Mouse (Mus musculus) liver, embryonic 15.5 days (tissue): ENCODE data around the gene C130050O18Rik. TPM values are rescaled to one million over a fixed set of nuclear protein-coding genes. Genes with fewer than 3 reads are reported as not detected.
A peak's percentile ranks its signal among the peaks of the same experiment; 100 is the strongest.

ENCODE experiments used
- ATAC-seq: fragments of 200-750 bp; cut with Nextera tagmentation; 2 replicates; pipeline ENCODE4 v1.8.0; 2017; ENCODE audit warnings: moderate number of reproducible peaks, mild to moderate bottlenecking, moderate library complexity; ENCODE audit not compliant: insufficient read depth
- H3K27ac ChIP-seq: fragments of 300-500 bp; sonication (generic); replicated peaks from 2 replicates; pipeline ENCODE4 v1.5.1; 2015; ENCODE audit warnings: mild to moderate bottlenecking, inconsistent platforms
- H3K27me3 ChIP-seq: fragments of 300-500 bp; sonication (generic); 2 replicates; pipeline ENCODE4 v1.6.1; 2015; ENCODE audit warnings: mild to moderate bottlenecking, inconsistent platforms
- H3K36me3 ChIP-seq: fragments of 300-500 bp; sonication (generic); replicated peaks from 2 replicates; pipeline ENCODE4 v1.6.1; 2015; ENCODE audit warnings: moderate library complexity, mild to moderate bottlenecking, inconsistent platforms
- H3K4me1 ChIP-seq: fragments of 300-500 bp; sonication (generic); replicated peaks from 2 replicates; pipeline ENCODE4 v1.6.1; 2015; ENCODE audit warnings: inconsistent platforms
- H3K4me2 ChIP-seq: fragments of 300-500 bp; sonication (generic); 2 replicates; pipeline ENCODE4 v1.6.1; 2015; ENCODE audit warnings: moderate library complexity, mild to moderate bottlenecking, inconsistent platforms
- H3K4me3 ChIP-seq: fragments of 300-500 bp; sonication (generic); replicated peaks from 2 replicates; pipeline ENCODE4 v1.5.1; 2015; ENCODE audit warnings: mild to moderate bottlenecking, inconsistent platforms
- H3K9ac ChIP-seq: fragments of 300-500 bp; sonication (generic); 2 replicates; pipeline ENCODE4 v1.6.1; 2015; ENCODE audit warnings: moderate library complexity, mild to moderate bottlenecking, inconsistent platforms
- H3K9me3 ChIP-seq: fragments of 300-500 bp; sonication (generic); replicated peaks from 2 replicates; pipeline ENCODE4 v1.6.1; 2016; ENCODE audit warnings: inconsistent platforms
- WGBS: fragments of 180-500 bp; shearing (Covaris S2); methylation state at CpG from one replicate; pipeline ENCODE4 v1.1.7; 2015; ENCODE audit warnings: mixed read lengths; ENCODE audit not compliant: insufficient replicate concordance; 5-methylcytosine and 5-hydroxymethylcytosine counted together
- polyA plus RNA-seq: library from polyadenylated mRNA; unstranded; fragments of >200 nt; fragmentation: Nextera tagmentation; extraction: Ambion mirVana; gene quantifications from 2 replicates; pipeline ENCODE4 v1.2.1, GENCODE M21; 2015

Gene C130050O18Rik
- polyA plus RNA-seq = 1.9 and 2.4 TPM in 2 replicates

DNA sequence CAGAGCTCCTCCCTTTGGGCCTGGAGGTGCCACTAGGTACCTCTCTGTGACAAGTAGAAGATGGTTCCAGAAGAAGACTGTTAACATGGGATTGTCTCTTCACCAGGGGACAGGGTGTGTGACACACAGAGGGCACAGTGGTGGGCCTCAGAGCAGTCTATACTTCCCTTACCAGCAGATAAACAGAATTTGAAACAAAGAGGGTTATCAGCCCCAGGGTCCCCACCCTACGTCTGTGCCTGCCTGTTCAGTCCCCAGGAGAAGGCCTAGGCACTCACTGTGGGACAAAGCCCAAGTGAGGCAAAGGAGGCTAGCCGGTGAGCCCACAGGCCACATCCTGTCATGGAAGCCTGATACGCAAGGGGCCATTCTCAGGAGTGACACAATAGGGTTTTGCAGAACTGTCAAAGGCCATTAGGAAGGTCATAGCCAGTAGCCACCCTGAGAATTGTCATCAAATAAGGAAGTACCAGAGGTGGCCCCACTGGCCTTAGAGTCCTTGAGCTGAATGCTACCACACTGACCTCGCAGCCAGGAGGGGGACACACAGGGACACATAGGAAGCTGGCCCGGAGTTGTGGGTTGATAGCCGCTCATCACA is at the start of gene C130050O18Rik:
C130050O18Rik (plus strand) TSS at position 480 of the 601 bp plus-strand sequence.
- Histone ChIP-seq H3K36me3 (no peaks in the 10 kb centered on the region), H3K4me1 (peaks cover 41% of the 10 kb centered on the region), H3K4me2 (peak within 1 kb of the TSS; percentile 39), H3K9me3 (no peaks in the 10 kb centered on the region), H3K9ac (no peak within 1 kb of the TSS; the same call in 1 of the 2 replicates), H3K27ac (peak within 1 kb of the TSS; percentile 74), H3K4me3 (peak within 1 kb of the TSS; percentile 22), H3K27me3 (no peaks in the 10 kb centered on the region)
- WGBS = 16% methylated on average over 6 of the region's 6 CpGs
- ATAC-seq = peak; percentile 68

DNA sequence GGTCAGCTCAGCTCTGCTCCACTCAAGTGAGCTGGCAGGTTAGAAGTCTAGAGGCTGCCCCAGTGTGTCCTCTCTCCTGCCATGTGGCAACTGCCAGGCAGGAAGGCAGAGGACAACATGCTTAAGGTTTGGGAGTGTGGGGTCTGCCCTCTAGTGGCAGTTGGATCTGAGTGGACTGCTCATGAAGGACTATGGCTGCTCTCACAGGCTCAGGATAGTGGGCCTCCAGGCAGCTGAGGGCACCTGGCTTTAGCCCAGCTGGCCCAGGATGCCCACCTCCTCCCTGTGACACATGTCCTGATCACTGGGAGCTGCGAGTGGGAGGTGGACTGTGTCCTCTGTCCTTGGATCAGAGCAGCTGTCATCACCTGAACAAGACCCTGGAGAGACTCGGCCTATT is 46.4 kb upstream of the C130050O18Rik start:
- Histone ChIP-seq H3K9ac (no peak overlapping the region), H3K4me2 (no peak overlapping the region), H3K4me1 (peaks cover 7% of the 10 kb centered on the region), H3K27me3 (no peaks in the 10 kb centered on the region), H3K9me3 (no peaks in the 10 kb centered on the region), H3K27ac (no peak overlapping the region), H3K36me3 (no peaks in the 10 kb centered on the region), H3K4me3 (no peak overlapping the region)
- WGBS = 71% methylated on average over 2 of the region's 2 CpGs
- ATAC-seq = 0 out of 2 replicates have a peak, but pooled peaks have one; percentile 11

DNA sequence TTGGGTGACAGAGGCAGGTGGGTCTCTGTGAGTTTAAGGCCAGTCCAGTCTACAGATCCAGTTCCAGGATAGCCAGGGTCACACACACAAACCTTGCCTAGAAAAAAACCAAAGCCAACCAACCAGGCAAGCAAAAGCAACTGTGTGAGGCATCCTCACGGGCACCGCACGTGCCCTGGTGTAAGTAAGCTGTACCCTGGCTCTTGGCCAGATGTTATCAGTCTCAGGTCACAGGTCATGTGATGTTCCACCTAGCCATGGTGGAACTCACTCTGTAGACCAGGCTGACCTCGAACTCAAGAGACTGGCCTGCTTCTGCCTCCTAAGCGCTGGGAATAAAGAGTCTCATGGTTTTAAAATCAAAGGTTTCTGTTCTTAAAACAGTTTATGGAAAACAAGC is 45.8 kb upstream of the C130050O18Rik start:
- Histone ChIP-seq H3K9ac (no peak overlapping the region), H3K27ac (no peak overlapping the region), H3K4me2 (no peak overlapping the region), H3K36me3 (no peaks in the 10 kb centered on the region), H3K4me3 (no peak overlapping the region), H3K4me1 (peaks cover 7% of the 10 kb centered on the region), H3K27me3 (no peaks in the 10 kb centered on the region), H3K9me3 (no peaks in the 10 kb centered on the region)
- 77% methylated on average over 5 of the region's 5 CpGs for WGBS
- no peak for ATAC-seq

DNA sequence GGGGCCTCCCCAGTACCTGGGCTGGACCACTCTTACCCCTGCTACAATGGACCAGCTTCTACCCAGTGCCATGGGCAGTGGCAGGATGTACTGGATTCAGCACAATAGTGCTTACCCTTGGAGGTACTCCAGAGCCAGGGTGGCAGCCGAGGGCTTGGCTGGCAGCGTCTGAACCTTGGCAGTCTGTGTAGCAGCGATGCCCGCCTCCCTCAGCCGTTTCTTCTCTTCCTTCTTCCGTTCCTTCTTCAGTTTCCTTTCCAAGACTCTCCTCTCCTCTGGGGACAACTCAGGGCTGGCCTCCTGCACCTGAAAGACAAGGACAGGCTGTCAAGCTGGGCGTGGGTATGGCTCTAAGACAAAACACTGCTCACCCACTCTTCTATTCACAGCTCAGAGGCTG is 41.2 kb upstream of the C130050O18Rik start:
- Histone ChIP-seq H3K9me3 (no peaks in the 10 kb centered on the region), H3K9ac (no peak overlapping the region), H3K27me3 (no peaks in the 10 kb centered on the region), H3K27ac (no peak overlapping the region), H3K4me2 (0 out of 2 replicates have a peak overlapping the region, but pooled peaks have one; percentile 43), H3K4me3 (no peak overlapping the region), H3K4me1 (peaks cover 51% of the 10 kb centered on the region), H3K36me3 (no peaks in the 10 kb centered on the region)
- no peak for ATAC-seq
- WGBS = 55% methylated on average over 7 of the region's 7 CpGs

DNA sequence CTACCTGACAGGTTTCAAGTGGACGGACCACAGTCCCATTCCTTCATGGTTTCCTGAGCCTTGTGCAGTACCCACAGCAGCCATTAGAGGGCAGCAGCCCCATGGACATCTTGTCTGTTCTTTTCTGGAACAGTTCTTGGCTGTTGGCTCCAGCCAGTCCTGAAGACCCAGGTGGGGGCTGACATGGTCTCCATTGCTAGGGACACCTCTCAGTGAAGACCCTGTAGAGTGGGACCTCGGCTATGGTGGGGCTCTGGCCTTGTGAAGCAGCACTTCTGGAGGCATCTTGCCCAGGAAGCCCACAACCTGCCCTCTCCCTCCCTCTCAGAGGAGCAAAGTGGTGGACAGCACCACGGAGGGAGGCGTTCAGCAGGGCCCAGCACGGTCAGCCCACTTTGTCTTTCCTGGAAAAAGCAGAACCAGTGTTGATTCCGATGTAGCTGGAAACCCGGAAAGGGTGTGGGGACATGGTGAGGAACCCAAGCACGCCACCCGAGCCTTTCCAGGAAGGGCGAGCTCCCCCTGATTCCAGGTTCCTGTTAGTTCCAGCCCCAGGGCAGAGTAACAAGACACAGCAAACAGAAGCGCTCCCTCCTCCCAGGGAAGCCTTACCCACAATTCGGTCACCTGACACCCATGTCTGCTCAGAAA is 40.7 kb upstream of the C130050O18Rik start:
- no peak overlapping the region for H3K4me3 ChIP-seq
- no peaks in the 10 kb centered on the region for H3K36me3 ChIP-seq
- peak overlapping the region; percentile 43 for H3K4me2 ChIP-seq
- H3K27me3 ChIP-seq = no peaks in the 10 kb centered on the region
- peaks cover 55% of the 10 kb centered on the region for H3K4me1 ChIP-seq
- ATAC-seq = peak; percentile 49
- no peaks in the 10 kb centered on the region for H3K9me3 ChIP-seq
- 0 out of 2 replicates have a peak overlapping the region, but pooled peaks have one; percentile 7 for H3K9ac ChIP-seq
- WGBS = 20% methylated on average over 12 of the region's 12 CpGs
- H3K27ac ChIP-seq = peak overlapping the region; percentile 82

DNA sequence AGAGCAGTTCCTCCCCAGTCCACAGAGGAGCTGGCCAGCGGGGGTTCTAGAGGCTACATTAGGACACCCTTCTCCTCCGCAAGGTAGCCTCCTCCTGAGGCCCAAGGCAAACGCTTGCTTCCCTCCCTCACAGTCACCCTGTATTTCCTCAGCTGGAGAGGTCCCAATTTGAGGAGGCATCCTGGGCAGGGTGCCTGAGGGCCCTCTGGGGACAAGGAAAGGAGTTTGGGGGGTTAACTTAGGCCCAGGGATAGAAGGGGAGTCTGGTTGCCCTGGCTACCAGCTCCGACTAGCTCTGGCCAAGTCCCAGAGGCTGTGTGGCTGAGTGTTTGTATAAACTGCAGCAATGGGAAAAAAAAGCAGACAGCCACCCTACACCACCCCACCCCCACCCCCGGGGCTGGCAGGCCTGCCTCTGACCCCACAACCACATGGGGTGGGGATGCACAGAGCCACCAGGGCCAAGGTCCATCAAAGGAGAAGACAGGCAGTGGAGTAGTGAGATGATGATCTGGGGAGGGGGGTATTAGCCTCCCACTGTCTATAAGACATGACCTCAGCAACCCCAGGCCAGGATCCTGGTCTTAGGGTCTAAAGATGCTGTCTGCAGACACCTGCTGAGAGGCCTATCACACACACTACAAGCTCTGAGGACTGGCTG is 40.0 kb upstream of the C130050O18Rik start:
- peak overlapping the region; percentile 43 for H3K4me2 ChIP-seq
- H3K4me3 ChIP-seq = no peak overlapping the region
- peak overlapping the region; percentile 82 for H3K27ac ChIP-seq

DNA sequence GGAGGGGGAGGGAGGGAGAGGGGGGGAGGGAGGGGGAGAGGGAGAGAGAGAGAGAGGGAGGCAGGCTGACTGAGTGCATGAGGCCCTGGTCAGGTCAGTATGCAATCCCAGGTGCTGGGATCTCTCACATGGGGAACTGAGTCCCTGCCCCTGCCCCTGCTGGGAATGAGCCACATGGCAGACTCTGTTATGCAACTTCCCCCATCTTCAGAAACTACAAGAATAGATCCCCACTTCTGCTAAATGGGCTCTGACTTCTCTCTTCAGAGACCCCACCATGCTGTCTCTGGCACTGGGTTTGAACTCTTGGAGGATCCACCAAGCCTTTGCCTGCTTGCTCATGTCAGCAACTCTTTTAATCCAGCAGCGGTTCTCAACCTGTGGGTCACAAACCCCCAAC is 39.3 kb upstream of the C130050O18Rik start:
- H3K4me2 ChIP-seq = peak overlapping the region; percentile 10; the same call in 1 of the 2 replicates
- peaks cover 70% of the 10 kb centered on the region for H3K4me1 ChIP-seq
- H3K27me3 ChIP-seq = no peaks in the 10 kb centered on the region
- 52% methylated on average over 1 of the region's 1 CpGs for WGBS
- H3K36me3 ChIP-seq = no peaks in the 10 kb centered on the region
- no peak for ATAC-seq
- no peak overlapping the region for H3K4me3 ChIP-seq
- H3K9me3 ChIP-seq = no peaks in the 10 kb centered on the region
- H3K27ac ChIP-seq = peak overlapping the region; percentile 92; the same call in 1 of the 2 replicates
- H3K9ac ChIP-seq = no peak overlapping the region

More for the DNA sequence above, 40.0 kb upstream of the C130050O18Rik start:
- H3K9me3 ChIP-seq = no peaks in the 10 kb centered on the region
- no peaks in the 10 kb centered on the region for H3K36me3 ChIP-seq
- no peaks in the 10 kb centered on the region for H3K27me3 ChIP-seq
- peak; percentile 17; the same call in 1 of the 2 replicates for ATAC-seq
- H3K4me1 ChIP-seq = peaks cover 62% of the 10 kb centered on the region
- 38% methylated on average over 5 of the region's 5 CpGs for WGBS
- 0 out of 2 replicates have a peak overlapping the region, but pooled peaks have one; percentile 7 for H3K9ac ChIP-seq

DNA sequence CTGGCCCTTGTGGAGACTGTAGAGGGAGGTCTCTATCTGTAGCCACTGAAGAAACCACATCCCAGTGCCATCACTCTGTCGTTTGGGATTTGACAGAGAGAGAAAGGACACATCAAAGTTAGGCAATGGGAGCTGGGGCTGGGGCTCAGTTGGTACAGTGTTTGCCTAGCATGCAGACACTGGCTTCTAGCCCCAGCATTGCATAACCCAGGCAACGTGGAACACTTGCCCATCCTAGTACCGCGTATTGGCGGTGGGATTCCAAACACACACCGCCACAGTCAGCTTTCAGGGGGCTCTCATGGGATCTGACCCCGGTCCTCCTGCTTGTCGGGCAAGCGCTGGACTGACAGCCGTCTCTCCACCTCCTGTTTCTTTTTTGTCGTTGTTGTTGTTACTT is 38.6 kb upstream of the C130050O18Rik start:
- Histone ChIP-seq H3K4me2 (no peak overlapping the region), H3K9ac (no peak overlapping the region), H3K27ac (peak overlapping the region; percentile 92; the same call in 1 of the 2 replicates), H3K4me1 (peaks cover 76% of the 10 kb centered on the region), H3K4me3 (no peak overlapping the region), H3K9me3 (no peaks in the 10 kb centered on the region), H3K27me3 (no peaks in the 10 kb centered on the region), H3K36me3 (no peaks in the 10 kb centered on the region)
- 59% methylated on average over 11 of the region's 11 CpGs for WGBS
- ATAC-seq = no peak

DNA sequence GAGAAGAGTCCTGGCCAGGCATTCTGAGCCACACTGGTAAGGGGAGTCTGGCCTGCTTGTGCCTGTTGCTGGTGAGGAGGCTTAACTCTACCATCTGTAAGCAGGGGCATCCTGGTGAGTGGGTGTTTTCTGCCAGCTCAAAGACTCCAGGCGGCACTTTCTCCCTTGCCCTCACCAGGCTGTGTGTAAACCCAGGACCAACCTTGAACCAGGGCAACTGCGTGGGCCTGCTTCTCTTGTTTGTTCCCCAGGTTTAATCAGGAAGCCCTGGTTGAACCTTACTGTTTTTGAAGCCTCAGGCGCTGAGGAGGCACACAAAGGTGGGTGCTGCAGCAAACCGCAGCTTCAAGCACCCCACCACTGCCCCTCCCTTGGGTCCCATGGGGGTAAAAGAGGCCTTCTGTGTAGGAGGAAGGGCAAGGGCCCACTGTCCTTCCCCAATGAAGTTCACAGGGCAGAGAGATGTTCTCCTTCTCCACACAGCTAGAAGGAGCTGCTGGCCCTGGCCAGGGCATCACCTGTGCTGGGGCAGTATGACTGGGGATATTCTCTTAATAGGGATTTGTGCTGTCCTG is 37.1 kb upstream of the C130050O18Rik start:
- H3K4me3 ChIP-seq = no peak overlapping the region
- H3K4me1 ChIP-seq = peaks cover 90% of the 10 kb centered on the region
- peak overlapping the region; percentile 92 for H3K27ac ChIP-seq
- WGBS = 72% methylated on average over 4 of the region's 4 CpGs
- ATAC-seq = no peak
- H3K36me3 ChIP-seq = no peaks in the 10 kb centered on the region
- no peaks in the 10 kb centered on the region for H3K27me3 ChIP-seq
- H3K9ac ChIP-seq = no peak overlapping the region
- H3K9me3 ChIP-seq = no peaks in the 10 kb centered on the region
- H3K4me2 ChIP-seq = no peak overlapping the region

DNA sequence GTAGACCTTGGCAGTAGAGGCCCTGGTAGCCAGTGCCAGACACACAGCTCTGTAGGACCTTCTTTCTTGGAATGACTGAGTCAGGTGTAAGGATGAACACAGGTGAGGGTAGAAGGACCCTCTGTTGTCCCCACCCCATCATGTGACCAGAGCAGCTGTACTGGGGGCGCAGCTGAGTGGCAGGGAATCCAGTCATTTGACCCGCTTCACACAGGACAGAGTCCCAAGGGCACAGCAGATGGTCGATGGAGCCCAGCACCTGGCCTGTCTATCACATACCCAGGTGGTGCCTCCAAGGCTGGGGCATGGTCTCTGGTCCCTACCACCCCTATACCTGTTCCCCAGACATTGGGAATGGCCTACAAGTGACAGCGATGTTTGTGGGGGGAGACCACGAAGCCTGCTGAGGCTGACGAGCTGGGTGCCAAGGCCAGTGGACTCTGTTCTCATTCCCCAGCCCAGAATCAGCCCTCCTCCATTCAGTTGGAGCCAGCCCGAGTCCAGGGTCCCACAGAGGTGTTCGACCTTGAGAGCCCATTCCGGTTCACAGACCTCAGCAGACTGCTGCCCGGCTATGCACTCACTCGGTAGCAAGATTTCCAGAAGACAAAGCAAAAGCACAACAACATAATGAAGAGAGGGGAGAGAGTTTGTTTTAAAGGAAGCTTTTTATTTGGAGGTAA is 36.3 kb upstream of the C130050O18Rik start:
- 78% methylated on average over 11 of the region's 11 CpGs for WGBS
- no peaks in the 10 kb centered on the region for H3K9me3 ChIP-seq
- H3K27me3 ChIP-seq = no peaks in the 10 kb centered on the region
- no peak overlapping the region for H3K4me3 ChIP-seq
- H3K9ac ChIP-seq = no peak overlapping the region
- H3K27ac ChIP-seq = peak overlapping the region; percentile 92
- 0 out of 2 replicates have a peak overlapping the region, but pooled peaks have one; percentile 1 for H3K4me2 ChIP-seq
- no peak for ATAC-seq
- H3K4me1 ChIP-seq = peaks cover 96% of the 10 kb centered on the region
- H3K36me3 ChIP-seq = no peaks in the 10 kb centered on the region
